ENCODE assay signal across 9 mouse cellular contexts in the genomic region with DNA sequence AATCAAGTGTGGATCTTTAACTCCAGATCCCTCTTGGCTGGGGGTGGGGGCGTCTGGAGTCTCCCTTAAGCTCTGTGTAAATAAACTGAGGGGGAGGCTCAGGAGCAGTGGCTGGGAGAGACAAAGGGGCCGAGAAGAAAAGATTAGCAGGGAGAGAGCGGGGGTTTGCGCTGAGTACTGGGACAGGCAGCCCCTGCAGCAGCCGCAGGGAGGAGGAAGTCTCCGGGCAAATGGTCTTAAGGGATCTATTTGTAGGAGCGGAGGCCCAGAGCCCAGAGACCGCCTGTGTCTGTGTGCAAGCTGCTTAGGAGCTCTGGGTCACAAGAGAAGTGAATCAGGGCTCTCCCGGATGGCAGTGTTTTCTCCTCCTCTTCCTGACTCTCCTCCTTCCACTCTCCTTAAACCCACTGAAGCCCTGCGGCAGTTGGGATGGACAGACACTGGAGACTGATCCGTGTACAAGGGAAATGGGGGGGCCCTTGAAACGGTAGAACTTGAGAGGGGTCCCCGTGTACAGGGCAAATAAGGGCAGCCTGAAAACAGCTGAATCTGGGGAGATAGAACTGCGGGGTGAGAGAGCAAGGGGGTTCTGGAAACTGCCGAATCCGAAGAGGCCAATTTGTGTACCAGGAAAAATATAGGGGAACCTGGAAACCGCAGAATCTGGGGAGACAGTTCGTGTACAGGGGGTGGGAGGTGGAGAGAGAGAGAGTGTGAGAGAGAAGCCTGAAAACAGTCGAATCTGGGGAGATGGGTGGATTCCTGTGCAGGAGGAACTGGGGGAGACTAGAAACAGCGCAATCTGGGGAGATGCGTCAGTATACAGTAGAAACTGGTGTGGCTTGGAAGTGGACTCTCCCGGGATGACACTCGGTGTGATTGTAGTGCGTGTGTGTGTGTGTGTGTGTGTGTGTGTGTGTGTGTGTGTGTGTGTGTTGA. TPM values are rescaled to one million over a fixed set of nuclear protein-coding genes. Genes with fewer than 3 reads are reported as not detected.
A peak's percentile ranks its signal among the peaks of the same experiment; 100 is the strongest.
DNase-seq lines count a peak whose midpoint lies in the region; ATAC-seq lines count a peak whose summit lies in the region.
"Had no signal": no experiment of that assay in that cellular context is flagged by ENCODE, and none has a peak within 500 bp of the region (broad histone marks: within the 10 kb centered on the region; RNA-seq: fewer than 3 reads in every experiment).

No protein-coding gene starts in this region.

- H3K27ac ChIP-seq in heart, embryonic 14.5 days (replicated peaks in 1 of 2; ENCODE audit: control insufficient read depth in 1 of 2, insufficient read depth in 1 of 2, low read depth in 2 of 2, low read length in 2 of 2), result no peak overlapping the region
- peak overlapping the region; percentile 99 for H3K27ac ChIP-seq in forebrain, embryonic 15.5 days (replicated peaks)
- H3K27ac ChIP-seq in midbrain, embryonic 13.5 days, result peak overlapping the region; percentile 100

- ATAC-seq in heart, embryonic 14.5 days (ENCODE audit: insufficient number of reproducible peaks, insufficient read depth, low FRiP score, low read depth), result no peak
- ATAC-seq in forebrain, embryonic 15.5 days (replicated peaks), result peak; percentile 9
- ATAC-seq in midbrain, embryonic 13.5 days, result peak; percentile 18

- WGBS in heart, embryonic 14.5 days, result 14% methylated on average over 24 of the region's 24 CpGs
- WGBS in forebrain, embryonic 15.5 days, result 4% methylated on average over 24 of the region's 24 CpGs
- 1% methylated on average over 24 of the region's 24 CpGs for WGBS in midbrain, embryonic 13.5 days

- H3K36me3 ChIP-seq in heart, embryonic 14.5 days (ENCODE audit: control insufficient read depth, insufficient read depth, low read length), result no peaks in the 10 kb centered on the region
- H3K36me3 ChIP-seq in forebrain, embryonic 15.5 days, result no peaks in the 10 kb centered on the region
- no peaks in the 10 kb centered on the region for H3K36me3 ChIP-seq in midbrain, embryonic 13.5 days

- no peak overlapping the region for H3K4me3 ChIP-seq in heart, embryonic 14.5 days (ENCODE audit: control insufficient read depth in 1 of 2, insufficient read depth in 1 of 2, low read depth in 1 of 2, low read length in 2 of 2)
- no peak overlapping the region for H3K4me3 ChIP-seq in forebrain, embryonic 15.5 days
- H3K4me3 ChIP-seq in midbrain, embryonic 13.5 days (replicated peaks), result no peak overlapping the region

- intact Hi-C loops in heart, postnatal 10 days (cut with DNase I), result no loop called here
- intact Hi-C loops in left cerebral cortex, postnatal 4 days (cut with DNase I), result no loop called here

- DNase-seq in heart, postnatal 10 days, result no peak
- DNase-seq in NIH3T3 (ENCODE audit: low read depth), result peak; percentile 28
- no peak for DNase-seq in B cell, adult 2 months
- DNase-seq in c-Kit-positive CD71-positive TER-119-positive erythroid progenitor cells, embryonic 14.5 days (ENCODE audit: low spot score), result no peak
- no peak for DNase-seq in left cerebral cortex, postnatal 4 days

- no peaks in the 10 kb centered on the region for H3K9me3 ChIP-seq in heart, embryonic 14.5 days (ENCODE audit: control insufficient read depth, low read length)
- H3K9me3 ChIP-seq in forebrain, embryonic 15.5 days, result no peaks in the 10 kb centered on the region
- H3K9me3 ChIP-seq in midbrain, embryonic 13.5 days, result no peaks in the 10 kb centered on the region

- peaks cover 8 to 9% of the 10 kb centered on the region in 2 experiments; a peak in 3 of 4 replicates for H3K4me1 ChIP-seq in heart, embryonic 14.5 days (ENCODE audit: control insufficient read depth in 2 of 2, insufficient read depth in 2 of 2, low read length in 2 of 2)
- H3K4me1 ChIP-seq in forebrain, embryonic 15.5 days, result peaks cover 62% of the 10 kb centered on the region
- peaks cover 59% of the 10 kb centered on the region for H3K4me1 ChIP-seq in midbrain, embryonic 13.5 days (replicated peaks)

- peaks cover 20% of the 10 kb centered on the region for H3K27me3 ChIP-seq in heart, embryonic 14.5 days (ENCODE audit: control insufficient read depth, insufficient read depth, low read length)
- no peaks in the 10 kb centered on the region for H3K27me3 ChIP-seq in forebrain, embryonic 15.5 days
- no peaks in the 10 kb centered on the region for H3K27me3 ChIP-seq in midbrain, embryonic 13.5 days

- H3K4me2 ChIP-seq in heart, embryonic 14.5 days (ENCODE audit: low read length), result peak overlapping the region; percentile 19
- peak overlapping the region; percentile 18 for H3K4me2 ChIP-seq in forebrain, embryonic 15.5 days (replicated peaks)
- peak overlapping the region; percentile 40 for H3K4me2 ChIP-seq in midbrain, embryonic 13.5 days (replicated peaks)

- H3K9ac ChIP-seq in heart, embryonic 14.5 days (ENCODE audit: low read length), result peak overlapping the region; percentile 45; the same call in 1 of the 2 replicates
- H3K9ac ChIP-seq in forebrain, embryonic 15.5 days (replicated peaks), result peak overlapping the region; percentile 25
- H3K9ac ChIP-seq in midbrain, embryonic 13.5 days (replicated peaks), result peak overlapping the region; percentile 50

RNA-seq across cellular contexts. Expression of a gene that starts 23.0 kb away (rescaled TPM):
- polyA plus RNA-seq in heart, embryonic 14.5 days (2014; fragmentation: Nextera tagmentation; extraction: Ambion mirVana), result 134 and 141 TPM in 2 replicates
- 10 to 100 TPM; 43.8 to 50.3 TPM for total RNA-seq in heart, postnatal 10 days (2021)
- polyA plus RNA-seq in forebrain, embryonic 15.5 days (2015; fragmentation: Nextera tagmentation; extraction: Ambion mirVana), result 12.2 and 13.5 TPM in 2 replicates
- 14.8 and 19.7 TPM in 2 replicates for polyA plus RNA-seq in midbrain, embryonic 13.5 days (2015; fragmentation: Nextera tagmentation; extraction: Ambion mirVana)
- total RNA-seq in left cerebral cortex, postnatal 4 days (2021), result 1 to 10 TPM; 4.1 to 5.9 TPM
- total RNA-seq: neutrophil, adult 5-6 weeks had no signal

RNA-seq across cellular contexts. Expression of a gene that starts 42.9 kb away (rescaled TPM):
- 49.7 and 55.1 TPM in 2 replicates for polyA plus RNA-seq in heart, embryonic 14.5 days (2014; fragmentation: Nextera tagmentation; extraction: Ambion mirVana)
- 100 to 1,000 TPM; 302 to 348 TPM for total RNA-seq in heart, postnatal 10 days (2021)
- 55.7 and 59.6 TPM in 2 replicates for polyA plus RNA-seq in forebrain, embryonic 15.5 days (2015; fragmentation: Nextera tagmentation; extraction: Ambion mirVana)
- 67.8 and 69.0 TPM in 2 replicates for polyA plus RNA-seq in midbrain, embryonic 13.5 days (2015; fragmentation: Nextera tagmentation; extraction: Ambion mirVana)
- 100 to 1,000 TPM; 108 to 115 TPM for total RNA-seq in left cerebral cortex, postnatal 4 days (2021)

RNA-seq across cellular contexts. Expression of a gene that starts 43.6 kb away (rescaled TPM):
- polyA plus RNA-seq in heart, embryonic 14.5 days (2014; fragmentation: Nextera tagmentation; extraction: Ambion mirVana), result 44.7 and 50.9 TPM in 2 replicates
- total RNA-seq in heart, postnatal 10 days (2021), result 10 to 100 TPM; 28.0 to 30.8 TPM
- 106 and 109 TPM in 2 replicates for polyA plus RNA-seq in forebrain, embryonic 15.5 days (2015; fragmentation: Nextera tagmentation; extraction: Ambion mirVana)
- 103 and 104 TPM in 2 replicates for polyA plus RNA-seq in midbrain, embryonic 13.5 days (2015; fragmentation: Nextera tagmentation; extraction: Ambion mirVana)
- 10 to 100 TPM; 63.3 to 65.4 TPM for total RNA-seq in left cerebral cortex, postnatal 4 days (2021)

RNA-seq across cellular contexts. Expression of a gene that starts 55.2 kb away (rescaled TPM):
- polyA plus RNA-seq in heart, embryonic 14.5 days (2014; fragmentation: Nextera tagmentation; extraction: Ambion mirVana), result 0.53 and 0.54 TPM in 2 replicates
- total RNA-seq in heart, postnatal 10 days (2021), result under 1 TPM; 0.47 to 0.74 TPM
- 0.17 TPM in 1 of 2 replicates, not detected in the other for polyA plus RNA-seq in forebrain, embryonic 15.5 days (2015; fragmentation: Nextera tagmentation; extraction: Ambion mirVana)
- polyA plus RNA-seq in midbrain, embryonic 13.5 days (2015; fragmentation: Nextera tagmentation; extraction: Ambion mirVana), result 0.10 TPM in 1 of 2 replicates, not detected in the other
- total RNA-seq in left cerebral cortex, postnatal 4 days (2021), result not detected

Comparison
In these comparisons a context has a peak if more than half of its experiments do, and no peak if none do; other contexts are left out.
1. H3K27ac ChIP-seq: peak in forebrain, embryonic 15.5 days (single experiment) and midbrain, embryonic 13.5 days (single experiment); none in heart, embryonic 14.5 days (0 of 2).
2. Peak in every context shown above with its lines, with median percentiles within 50 percentile points of each other: H3K4me2 ChIP-seq and H3K9ac ChIP-seq.